In genomic region chr7:128205695-128206094, GRCm38 (mm10) we compare ENCODE assay signal across 30 mouse cellular contexts. TPM values are rescaled to one million over a fixed set of nuclear protein-coding genes. Genes with fewer than 3 reads are reported as not detected.
DNase-seq lines count a peak whose midpoint lies in the region; ATAC-seq and TF ChIP-seq lines count a peak whose summit lies in the region.
"Had no signal": no experiment of that assay in that cellular context is flagged by ENCODE, and none has a peak within 500 bp of the region (broad histone marks: within the 10 kb centered on the region; RNA-seq: fewer than 3 reads in every experiment).

No protein-coding gene starts in this region.

- ATAC-seq in liver, postnatal 0 days = no peak
- no peak for ATAC-seq in liver, embryonic 11.5 days (replicated peaks; ENCODE audit: low FRiP score)
- no peak for ATAC-seq in midbrain, embryonic 16.5 days
- ATAC-seq in erythroid progenitor cell, adult 5-6 weeks (replicated peaks; ENCODE audit: low FRiP score, poor library complexity, severe bottlenecking) = no peak
- ATAC-seq: forebrain, postnatal 0 days; midbrain, embryonic 15.5 days; Patski had no signal

- 76% methylated on average over 18 of the region's 18 CpGs for WGBS in liver, postnatal 0 days (ENCODE audit: insufficient replicate concordance)
- WGBS in liver, embryonic 11.5 days = 81% methylated on average over 18 of the region's 18 CpGs
- 85% methylated on average over 18 of the region's 18 CpGs for WGBS in midbrain, embryonic 16.5 days

- no peaks in the 10 kb centered on the region for H3K9me3 ChIP-seq in liver, postnatal 0 days (ENCODE audit: low read length)
- no peaks in the 10 kb centered on the region for H3K9me3 ChIP-seq in liver, embryonic 11.5 days (ENCODE audit: control insufficient read depth, low read length)
- no peaks in the 10 kb centered on the region for H3K9me3 ChIP-seq in midbrain, embryonic 16.5 days (replicated peaks; ENCODE audit: control insufficient read depth, low read length, poor library complexity, severe bottlenecking)
- H3K9me3 ChIP-seq: hindbrain, embryonic 13.5 days; limb, embryonic 15.5 days; liver, embryonic 15.5 days; midbrain, embryonic 15.5 days had no signal

- intact Hi-C loops in heart, postnatal 10 days (cut with DNase I) = loop anchor here (5.0 kb wide), 2 partner anchors 213 to 403 kb away; partner anchors contain the start of genes Hsd3b7 and Pycard

- H3K4me1 ChIP-seq in liver, postnatal 0 days (ENCODE audit: insufficient read depth) = no peaks in the 10 kb centered on the region
- no peaks in the 10 kb centered on the region for H3K4me1 ChIP-seq in liver, embryonic 11.5 days (replicated peaks; ENCODE audit: control insufficient read depth, insufficient read depth, low read length)
- H3K4me1 ChIP-seq in midbrain, embryonic 16.5 days (ENCODE audit: control insufficient read depth, insufficient read depth, low read length) = no peaks in the 10 kb centered on the region
- H3K4me1 ChIP-seq: hindbrain, embryonic 13.5 days; limb, embryonic 15.5 days; liver, embryonic 15.5 days; midbrain, embryonic 15.5 days had no signal

- H3K27ac ChIP-seq in liver, postnatal 0 days (ENCODE audit: low read depth) = no peak overlapping the region
- H3K27ac ChIP-seq in liver, embryonic 11.5 days (ENCODE audit: low read depth, low read length) = no peak overlapping the region
- no peak overlapping the region for H3K27ac ChIP-seq in midbrain, embryonic 16.5 days (ENCODE audit: low read length)
- H3K27ac ChIP-seq: hindbrain, embryonic 13.5 days; left cerebral cortex, adult 2 months; limb, embryonic 15.5 days; liver, embryonic 15.5 days; macrophage; midbrain, embryonic 15.5 days had no signal

- no peak overlapping the region for H3K4me3 ChIP-seq in liver, postnatal 0 days (ENCODE audit: low read depth, low read length)
- no peak overlapping the region for H3K4me3 ChIP-seq in liver, embryonic 11.5 days (ENCODE audit: low read depth, low read length)
- no peak overlapping the region for H3K4me3 ChIP-seq in midbrain, embryonic 16.5 days (ENCODE audit: low read depth, low read length)
- H3K4me3 ChIP-seq: hindbrain, embryonic 13.5 days; left cerebral cortex, adult 2 months; limb, embryonic 15.5 days; liver, embryonic 15.5 days; midbrain, embryonic 15.5 days had no signal

- H3K9ac ChIP-seq in liver, postnatal 0 days (replicated peaks) = no peak overlapping the region
- no peak overlapping the region for H3K9ac ChIP-seq in liver, embryonic 11.5 days (ENCODE audit: low read depth, low read length)
- no peak overlapping the region for H3K9ac ChIP-seq in midbrain, embryonic 16.5 days (ENCODE audit: low read depth, low read length)
- H3K9ac ChIP-seq: forebrain, postnatal 0 days; hindbrain, embryonic 13.5 days; limb, embryonic 15.5 days; liver, embryonic 15.5 days; midbrain, embryonic 15.5 days had no signal

- no peak for TF ChIP-seq CTCF in liver, postnatal 0 days (IDR thresholded peaks at IDR 0.05; ENCODE audit: low read depth)

- no peak overlapping the region for H3K4me2 ChIP-seq in liver, postnatal 0 days (ENCODE audit: low read depth, low read length)
- no peak overlapping the region for H3K4me2 ChIP-seq in liver, embryonic 11.5 days
- no peak overlapping the region for H3K4me2 ChIP-seq in midbrain, embryonic 16.5 days (ENCODE audit: low read length)
- H3K4me2 ChIP-seq: hindbrain, embryonic 13.5 days; limb, embryonic 15.5 days; liver, embryonic 15.5 days; midbrain, embryonic 15.5 days had no signal

- peak; percentile 12 to 24 for DNase-seq in gastrocnemius, adult 8-10 months (ENCODE audit: low spot score in 2 of 2)
- DNase-seq in gastrocnemius, postnatal 4 days (ENCODE audit: low spot score in 2 of 2) = no peak
- peak; percentile 9 for DNase-seq in liver, postnatal 0 days
- DNase-seq in liver, embryonic 11.5 days (ENCODE audit: low spot score) = no peak
- peak; percentile 21 to 25 for DNase-seq in heart, postnatal 10 days
- DNase-seq: adrenal gland, postnatal 36 days; cerebellum, adult 11-12 months; forebrain, postnatal 0 days; kidney, adult 18-20 months; kidney, postnatal 4 days; layer of hippocampus, adult 9-11 months; left cerebral cortex, postnatal 4 days; right cerebral cortex, adult 18-20 months; right cerebral cortex, postnatal 4 days; thymus, adult 18-20 months; thymus, postnatal 36 days had no signal

- H3K36me3 ChIP-seq in liver, postnatal 0 days (replicated peaks; ENCODE audit: insufficient read depth, low read length) = no peaks in the 10 kb centered on the region
- no peaks in the 10 kb centered on the region for H3K36me3 ChIP-seq in liver, embryonic 11.5 days (ENCODE audit: control insufficient read depth, insufficient read depth, low read length)
- H3K36me3 ChIP-seq in midbrain, embryonic 16.5 days (ENCODE audit: control insufficient read depth, insufficient read depth, low read length) = no peaks in the 10 kb centered on the region
- H3K36me3 ChIP-seq: hindbrain, embryonic 13.5 days; limb, embryonic 15.5 days; liver, embryonic 15.5 days; midbrain, embryonic 15.5 days had no signal

- H3K27me3 ChIP-seq in liver, postnatal 0 days (ENCODE audit: insufficient read depth, low read length) = no peaks in the 10 kb centered on the region
- no peaks in the 10 kb centered on the region for H3K27me3 ChIP-seq in liver, embryonic 11.5 days (replicated peaks; ENCODE audit: control insufficient read depth, insufficient read depth, low read length)
- H3K27me3 ChIP-seq in midbrain, embryonic 16.5 days (ENCODE audit: control insufficient read depth, insufficient read depth, low read depth, low read length) = no peaks in the 10 kb centered on the region
- H3K27me3 ChIP-seq: hindbrain, embryonic 13.5 days; liver, embryonic 15.5 days; midbrain, embryonic 15.5 days had no signal

- no peak for TF ChIP-seq EP300 in liver, postnatal 0 days (IDR thresholded peaks at IDR 0.05; ENCODE audit: low read depth)

RNA-seq across cellular contexts. Expression of gene Cox6a2, which starts 0.5 kb away (rescaled TPM):
- total RNA-seq in gastrocnemius, adult 8-10 months (2022) = 1,000 to 10,000 TPM; 1,058 to 1,573 (median 1,397) TPM
- 100 to 1,000 TPM; 677 to 707 TPM for total RNA-seq in gastrocnemius, postnatal 4 days (2021)
- polyA plus RNA-seq in liver, postnatal 0 days (2015; fragmentation: Nextera tagmentation; extraction: Ambion mirVana) = 1.1 and 15.6 TPM in 2 replicates
- 2.3 and 6.3 TPM in 2 replicates for polyA plus RNA-seq in liver, embryonic 11.5 days (2014; fragmentation: Nextera tagmentation; extraction: Ambion mirVana)
- 1,000 to 10,000 TPM; 1,342 to 1,375 TPM for total RNA-seq in heart, postnatal 10 days (2021)
- 0.38 TPM in 1 of 2 replicates, not detected in the other for polyA plus RNA-seq in midbrain, embryonic 16.5 days (2015; fragmentation: Nextera tagmentation; extraction: Ambion mirVana)
- 3.4 TPM in 1 of 2 replicates, not detected in the other for total RNA-seq in erythroid progenitor cell, adult 5-6 weeks (2015; ENCODE audit: low replicate concordance)
- total RNA-seq in erythroid progenitor cell, adult 5-6 weeks (2017; ENCODE audit: low replicate concordance) = not detected in 2 replicates
- polyA plus RNA-seq: forebrain, embryonic 11.5 days; midbrain, embryonic 15.5 days; stomach, embryonic 14.5 days had no signal

RNA-seq across cellular contexts. Expression of gene Armc5, which starts 31.4 kb away (rescaled TPM):
- 10 to 100 TPM in 1 of 4 experiments, 1 to 10 TPM in 3; 7.3 to 11.0 (median 8.7) TPM for total RNA-seq in gastrocnemius, adult 8-10 months (2022)
- 10 to 100 TPM; 12.9 TPM for total RNA-seq in gastrocnemius, postnatal 4 days (2021)
- polyA plus RNA-seq in liver, postnatal 0 days (2015; fragmentation: Nextera tagmentation; extraction: Ambion mirVana) = 5.4 and 5.6 TPM in 2 replicates
- polyA plus RNA-seq in liver, embryonic 11.5 days (2014; fragmentation: Nextera tagmentation; extraction: Ambion mirVana) = 15.1 and 15.8 TPM in 2 replicates
- total RNA-seq in heart, postnatal 10 days (2021) = 10 to 100 TPM; 11.7 to 13.3 TPM
- 12.4 and 12.7 TPM in 2 replicates for polyA plus RNA-seq in midbrain, embryonic 16.5 days (2015; fragmentation: Nextera tagmentation; extraction: Ambion mirVana)
- 3.4 and 4.7 TPM in 2 replicates for total RNA-seq in erythroid progenitor cell, adult 5-6 weeks (2015; ENCODE audit: low replicate concordance)
- 3.1 and 4.5 TPM in 2 replicates for total RNA-seq in erythroid progenitor cell, adult 5-6 weeks (2017; ENCODE audit: low replicate concordance)

RNA-seq across cellular contexts. Expression of gene 9130023H24Rik, which starts 32.1 kb away (rescaled TPM):
- total RNA-seq in gastrocnemius, adult 8-10 months (2022) = 1 to 10 TPM; 1.7 to 3.0 (median 1.9) TPM
- 1 to 10 TPM; 4.6 to 5.5 TPM for total RNA-seq in gastrocnemius, postnatal 4 days (2021)
- 1.7 and 2.2 TPM in 2 replicates for polyA plus RNA-seq in liver, postnatal 0 days (2015; fragmentation: Nextera tagmentation; extraction: Ambion mirVana)
- 3.8 and 4.5 TPM in 2 replicates for polyA plus RNA-seq in liver, embryonic 11.5 days (2014; fragmentation: Nextera tagmentation; extraction: Ambion mirVana)
- 1 to 10 TPM; 4.5 to 5.4 TPM for total RNA-seq in heart, postnatal 10 days (2021)
- polyA plus RNA-seq in midbrain, embryonic 16.5 days (2015; fragmentation: Nextera tagmentation; extraction: Ambion mirVana) = 6.8 and 7.7 TPM in 2 replicates
- 3.6 and 5.9 TPM in 2 replicates for total RNA-seq in erythroid progenitor cell, adult 5-6 weeks (2015; ENCODE audit: low replicate concordance)
- 2.6 and 2.8 TPM in 2 replicates for total RNA-seq in erythroid progenitor cell, adult 5-6 weeks (2017; ENCODE audit: low replicate concordance)

RNA-seq across cellular contexts. Expression of gene Tgfb1i1, which starts 40.9 kb away (rescaled TPM):
- total RNA-seq in gastrocnemius, adult 8-10 months (2022) = 1 to 10 TPM; 3.3 to 4.1 (median 3.6) TPM
- total RNA-seq in gastrocnemius, postnatal 4 days (2021) = 10 to 100 TPM; 47.0 to 48.0 TPM
- 10.1 and 10.4 TPM in 2 replicates for polyA plus RNA-seq in liver, postnatal 0 days (2015; fragmentation: Nextera tagmentation; extraction: Ambion mirVana)
- 35.3 and 38.2 TPM in 2 replicates for polyA plus RNA-seq in liver, embryonic 11.5 days (2014; fragmentation: Nextera tagmentation; extraction: Ambion mirVana)
- 10 to 100 TPM; 52.1 to 57.0 TPM for total RNA-seq in heart, postnatal 10 days (2021)
- polyA plus RNA-seq in midbrain, embryonic 16.5 days (2015; fragmentation: Nextera tagmentation; extraction: Ambion mirVana) = 22.0 and 23.3 TPM in 2 replicates
- total RNA-seq in erythroid progenitor cell, adult 5-6 weeks (2015; ENCODE audit: low replicate concordance) = 0.84 and 1.4 TPM in 2 replicates
- total RNA-seq in erythroid progenitor cell, adult 5-6 weeks (2017; ENCODE audit: low replicate concordance) = 0.51 TPM in 1 of 2 replicates, not detected in the other

RNA-seq across cellular contexts. Expression of gene Itgad, which starts 51.5 kb away (rescaled TPM):
- total RNA-seq in gastrocnemius, adult 8-10 months (2022) = under 1 TPM in 1 of 4 experiments, not detected in 3; 0.10 TPM
- total RNA-seq in gastrocnemius, postnatal 4 days (2021) = not detected
- 0.28 and 0.31 TPM in 2 replicates for polyA plus RNA-seq in liver, postnatal 0 days (2015; fragmentation: Nextera tagmentation; extraction: Ambion mirVana)
- not detected in 2 replicates for polyA plus RNA-seq in liver, embryonic 11.5 days (2014; fragmentation: Nextera tagmentation; extraction: Ambion mirVana)
- not detected for total RNA-seq in heart, postnatal 10 days (2021)
- not detected in 2 replicates for polyA plus RNA-seq in midbrain, embryonic 16.5 days (2015; fragmentation: Nextera tagmentation; extraction: Ambion mirVana)
- 14.1 and 18.9 TPM in 2 replicates for total RNA-seq in erythroid progenitor cell, adult 5-6 weeks (2015; ENCODE audit: low replicate concordance)
- total RNA-seq in erythroid progenitor cell, adult 5-6 weeks (2017; ENCODE audit: low replicate concordance) = 5.6 and 15.5 TPM in 2 replicates
- total RNA-seq: left cerebral cortex, adult 2 months had no signal
- polyA plus RNA-seq: embryonic facial prominence, embryonic 11.5 days; forebrain, embryonic 11.5 days; hindbrain, embryonic 13.5 days; kidney, embryonic 16.5 days; limb, embryonic 15.5 days; midbrain, embryonic 15.5 days; neural tube, embryonic 14.5 days; Patski; stomach, embryonic 14.5 days had no signal

Comparison
In these comparisons a context has a peak if more than half of its experiments do, and no peak if none do; other contexts are left out.
1. DNase-seq: peak in gastrocnemius, adult 8-10 months (2 of 2), liver, postnatal 0 days (single experiment) and heart, postnatal 10 days (2 of 2); none in gastrocnemius, postnatal 4 days (0 of 2) and liver, embryonic 11.5 days (single experiment).
2. RNA of gene Cox6a2, which starts 0.5 kb away (total RNA-seq): 1,058 to 1,573 TPM in gastrocnemius, adult 8-10 months, 1,342 to 1,375 TPM in heart, postnatal 10 days and 677 to 707 TPM in gastrocnemius, postnatal 4 days; 3.4 TPM in erythroid progenitor cell, adult 5-6 weeks; every median in the first group is over 100 times any median in the second.